Mouse (Mus musculus): ENCODE data around the gene Adarb1. TPM values are rescaled to one million over a fixed set of nuclear protein-coding genes. Genes with fewer than 3 reads are reported as not detected.

The Adarb1 gene
- polyA plus RNA-seq, 1 experiment: 5.5 TPM

DNA sequence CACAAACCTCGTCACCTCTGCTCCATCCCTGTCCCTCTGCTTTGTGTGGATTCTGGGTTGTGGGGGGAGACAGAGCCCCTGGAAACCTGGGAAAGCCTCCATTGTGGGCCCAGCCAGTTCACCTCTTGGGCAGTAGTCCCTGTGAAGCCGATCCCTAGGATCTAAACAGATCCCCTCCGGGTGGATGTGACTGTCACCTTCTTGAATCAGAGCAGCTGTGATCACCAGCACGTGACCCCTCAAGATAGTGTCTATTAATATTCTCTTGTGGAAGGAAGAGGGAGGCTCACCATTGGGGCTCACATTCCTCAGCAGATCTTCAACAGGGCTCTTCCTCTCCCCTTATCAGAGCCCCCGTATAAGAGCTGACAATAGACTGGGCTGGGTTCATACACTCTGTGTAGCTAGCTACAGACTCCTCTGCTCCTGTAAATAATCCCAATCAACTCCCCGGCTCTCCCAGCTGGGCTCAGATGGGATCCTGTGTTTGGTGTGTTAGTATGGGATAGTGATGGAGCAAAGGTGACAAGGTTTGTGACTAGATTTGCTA is 30.7 kb upstream of the Adarb1 start:
- Histone ChIP-seq H3K36me3 (ENCODE audit: control insufficient read depth, insufficient read depth, low read length) (no peaks in the 10 kb centered on the region), H3K4me3 (ENCODE audit: control insufficient read depth, insufficient read depth, low read length) (no peak overlapping the region), H3K4me1 (replicated peaks; ENCODE audit: control insufficient read depth, insufficient read depth, low read length) (no peaks in the 10 kb centered on the region), H3K27ac (ENCODE audit: control insufficient read depth, insufficient read depth, low read length) (no peak overlapping the region), H3K27me3 (ENCODE audit: control insufficient read depth, insufficient read depth, low read length) (no peaks in the 10 kb centered on the region; the same call in 1 of the 2 replicates)
- TF ChIP-seq CTCF (IDR thresholded peaks at IDR 0.05; ENCODE audit: borderline replicate concordance, control insufficient read depth, extremely low read depth, insufficient read depth, low read length, poor library complexity): no peak
- no peak for TF ChIP-seq POLR2A (IDR thresholded peaks at IDR 0.05; ENCODE audit: control insufficient read depth, extremely low read depth, insufficient read depth, low read length, poor library complexity)
- DNase-seq: no peak
- 58% methylated on average over 6 of the region's 6 CpGs for WGBS

DNA sequence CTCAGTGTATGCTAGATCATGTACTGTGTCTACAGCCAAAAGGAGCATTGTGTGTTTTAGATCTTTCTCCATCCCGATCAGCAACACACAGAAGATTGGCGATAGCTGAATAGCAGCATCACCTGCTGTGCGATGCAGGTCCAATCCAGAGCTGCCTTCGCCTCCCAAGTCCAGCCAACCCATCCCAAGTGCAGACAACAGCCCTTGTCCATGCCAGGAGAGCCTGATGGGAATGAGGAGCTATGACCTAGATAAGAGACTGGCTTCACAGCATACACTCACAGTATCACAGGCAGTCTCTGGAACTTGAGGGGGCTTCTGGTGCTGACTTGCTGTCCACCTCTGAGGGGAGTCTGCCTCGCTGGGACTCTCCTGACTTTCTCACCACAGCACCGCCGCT is 30.1 kb upstream of the Adarb1 start:
- Histone ChIP-seq H3K36me3 (ENCODE audit: control insufficient read depth, insufficient read depth, low read length) (no peaks in the 10 kb centered on the region), H3K4me1 (replicated peaks; ENCODE audit: control insufficient read depth, insufficient read depth, low read length) (no peaks in the 10 kb centered on the region), H3K4me3 (ENCODE audit: control insufficient read depth, insufficient read depth, low read length) (no peak overlapping the region), H3K27me3 (ENCODE audit: control insufficient read depth, insufficient read depth, low read length) (no peaks in the 10 kb centered on the region; the same call in 1 of the 2 replicates), H3K27ac (ENCODE audit: control insufficient read depth, insufficient read depth, low read length) (no peak overlapping the region)
- DNase-seq: no peak
- 93% methylated on average over 7 of the region's 7 CpGs for WGBS
- no peak for TF ChIP-seq CTCF (IDR thresholded peaks at IDR 0.05; ENCODE audit: borderline replicate concordance, control insufficient read depth, extremely low read depth, insufficient read depth, low read length, poor library complexity)
- no peak for TF ChIP-seq POLR2A (IDR thresholded peaks at IDR 0.05; ENCODE audit: control insufficient read depth, extremely low read depth, insufficient read depth, low read length, poor library complexity)

DNA sequence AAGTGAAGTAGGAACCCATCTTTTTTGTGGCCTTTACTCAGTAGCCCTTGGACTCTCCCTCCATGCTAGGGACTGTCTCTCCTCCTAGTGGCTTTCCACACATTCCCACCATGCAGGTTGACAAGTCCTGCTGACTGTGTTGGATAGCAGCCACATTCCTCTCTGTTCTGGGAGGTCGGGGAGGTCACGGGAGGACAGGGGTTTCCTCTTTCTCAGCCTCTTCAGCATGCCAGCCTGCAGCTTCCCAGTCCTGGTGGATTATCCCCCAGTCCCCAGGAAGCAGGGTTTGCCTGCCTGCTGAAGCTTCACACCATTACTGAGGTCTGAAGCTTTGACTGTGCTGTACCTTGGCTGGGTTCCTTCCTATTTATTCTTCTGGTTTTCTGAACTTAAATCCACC is 29.7 kb upstream of the Adarb1 start:
- H3K4me3 ChIP-seq (ENCODE audit: control insufficient read depth, insufficient read depth, low read length): no peak overlapping the region
- DNase-seq: no peak
- no peak for TF ChIP-seq CTCF (IDR thresholded peaks at IDR 0.05; ENCODE audit: borderline replicate concordance, control insufficient read depth, extremely low read depth, insufficient read depth, low read length, poor library complexity)
- no peak for TF ChIP-seq POLR2A (IDR thresholded peaks at IDR 0.05; ENCODE audit: control insufficient read depth, extremely low read depth, insufficient read depth, low read length, poor library complexity)
- no peaks in the 10 kb centered on the region; the same call in 1 of the 2 replicates for H3K27me3 ChIP-seq (ENCODE audit: control insufficient read depth, insufficient read depth, low read length)
- H3K36me3 ChIP-seq (ENCODE audit: control insufficient read depth, insufficient read depth, low read length): no peaks in the 10 kb centered on the region
- no peaks in the 10 kb centered on the region for H3K4me1 ChIP-seq (replicated peaks; ENCODE audit: control insufficient read depth, insufficient read depth, low read length)
- no peak overlapping the region for H3K27ac ChIP-seq (ENCODE audit: control insufficient read depth, insufficient read depth, low read length)
- 57% methylated on average over 2 of the region's 2 CpGs for WGBS

DNA sequence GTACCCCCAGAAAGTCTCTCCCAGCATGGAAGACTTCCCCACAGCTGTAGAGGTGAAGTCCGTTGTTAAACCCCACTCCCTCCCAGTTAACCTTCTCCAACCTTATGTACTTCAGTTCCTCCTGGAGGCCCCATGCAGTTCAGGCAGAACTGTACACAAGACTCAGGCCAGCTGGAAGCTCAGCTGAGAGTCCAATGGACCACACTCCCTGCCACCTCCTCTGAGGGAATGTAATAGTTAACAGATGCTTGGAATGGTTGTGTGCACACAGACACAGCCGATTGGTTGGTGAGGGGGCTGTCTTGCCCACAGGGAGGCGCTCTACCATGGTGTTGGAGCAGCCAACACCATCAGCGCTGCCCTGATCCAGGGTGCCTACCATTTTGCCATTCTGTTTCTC is 24.2 kb upstream of the Adarb1 start:
- H3K4me1 ChIP-seq (replicated peaks; ENCODE audit: control insufficient read depth, insufficient read depth, low read length): no peaks in the 10 kb centered on the region
- no peak overlapping the region for H3K27ac ChIP-seq (ENCODE audit: control insufficient read depth, insufficient read depth, low read length)
- H3K36me3 ChIP-seq (ENCODE audit: control insufficient read depth, insufficient read depth, low read length): no peaks in the 10 kb centered on the region
- TF ChIP-seq POLR2A (IDR thresholded peaks at IDR 0.05; ENCODE audit: control insufficient read depth, extremely low read depth, insufficient read depth, low read length, poor library complexity) (no peak), CTCF (IDR thresholded peaks at IDR 0.05; ENCODE audit: borderline replicate concordance, control insufficient read depth, extremely low read depth, insufficient read depth, low read length, poor library complexity) (no peak)
- no peak for DNase-seq
- no peaks in the 10 kb centered on the region for H3K27me3 ChIP-seq (ENCODE audit: control insufficient read depth, insufficient read depth, low read length)
- no peak overlapping the region for H3K4me3 ChIP-seq (ENCODE audit: control insufficient read depth, insufficient read depth, low read length)
- whole genome bisulfite sequencing: 91% methylated on average over 4 of the region's 4 CpGs

DNA sequence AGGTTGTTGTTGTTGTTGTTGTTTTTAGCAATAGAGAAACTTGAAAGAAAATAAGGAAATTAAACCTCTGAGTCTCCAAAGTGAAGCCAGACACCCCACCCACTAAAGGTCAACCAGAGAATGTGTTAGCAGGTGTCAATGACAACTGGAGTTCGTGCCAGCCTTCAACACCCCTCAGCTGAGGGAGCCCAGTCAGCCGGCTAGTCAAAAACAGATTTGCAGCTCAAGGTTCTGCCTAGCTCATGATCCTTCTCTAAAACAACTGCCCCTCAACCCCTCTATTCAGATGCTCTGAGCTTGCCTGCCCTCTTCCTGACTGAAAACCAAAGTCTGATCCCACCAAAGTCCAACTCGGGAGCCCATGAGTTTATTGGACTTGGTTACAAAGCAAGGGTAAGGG is 23.7 kb upstream of the Adarb1 start:
- H3K27ac ChIP-seq (ENCODE audit: control insufficient read depth, insufficient read depth, low read length): no peak overlapping the region
- TF ChIP-seq POLR2A (IDR thresholded peaks at IDR 0.05; ENCODE audit: control insufficient read depth, extremely low read depth, insufficient read depth, low read length, poor library complexity) (no peak), CTCF (IDR thresholded peaks at IDR 0.05; ENCODE audit: borderline replicate concordance, control insufficient read depth, extremely low read depth, insufficient read depth, low read length, poor library complexity) (no peak)
- no peaks in the 10 kb centered on the region for H3K36me3 ChIP-seq (ENCODE audit: control insufficient read depth, insufficient read depth, low read length)
- DNase-seq: no peak
- no peak overlapping the region for H3K4me3 ChIP-seq (ENCODE audit: control insufficient read depth, insufficient read depth, low read length)
- no peaks in the 10 kb centered on the region for H3K27me3 ChIP-seq (ENCODE audit: control insufficient read depth, insufficient read depth, low read length)
- no peaks in the 10 kb centered on the region for H3K4me1 ChIP-seq (replicated peaks; ENCODE audit: control insufficient read depth, insufficient read depth, low read length)
- 91% methylated on average over 3 of the region's 3 CpGs for WGBS

DNA sequence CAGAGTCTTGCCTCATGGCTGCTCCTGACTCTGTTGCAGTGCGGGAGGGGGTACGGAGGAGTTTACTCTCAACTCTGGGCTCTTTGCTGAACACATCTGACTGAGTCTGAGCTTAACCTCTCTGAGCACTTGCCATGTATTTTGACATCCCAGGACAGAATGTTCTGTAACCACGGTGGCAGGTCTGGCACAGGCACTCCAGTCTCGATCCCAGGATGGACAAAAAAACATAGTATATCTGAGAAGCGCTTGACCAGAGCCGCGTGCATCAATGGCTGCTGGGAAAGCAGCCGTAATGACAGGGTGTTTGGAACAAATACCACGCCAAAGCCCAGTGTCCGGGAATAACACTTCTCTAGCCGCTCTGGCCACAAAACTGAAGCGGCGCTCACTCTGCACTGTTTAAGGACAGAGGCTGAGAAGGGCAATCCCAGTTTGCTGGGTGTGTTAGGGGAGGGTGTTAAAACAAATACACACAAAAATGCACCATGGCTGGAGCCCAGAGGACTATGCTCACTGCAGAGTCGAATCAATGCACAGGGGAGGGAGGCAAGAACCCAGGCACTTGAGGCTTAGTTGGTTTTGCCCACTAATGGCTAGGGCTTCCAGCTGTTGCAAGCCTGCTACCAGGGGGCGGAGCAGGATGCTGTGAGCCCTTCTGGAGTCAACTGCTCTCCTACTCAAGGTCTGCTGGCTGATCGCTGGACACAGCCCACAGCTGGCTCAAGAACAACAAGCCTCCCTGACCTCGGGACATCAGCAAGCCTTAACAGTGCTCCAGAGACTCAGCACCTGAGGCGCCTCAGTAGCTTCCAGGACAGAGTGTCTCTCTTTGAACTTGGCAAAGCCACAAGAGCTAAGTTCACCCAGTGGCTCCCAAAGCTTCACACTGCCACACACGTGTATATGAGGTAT is 23.0 kb upstream of the Adarb1 start:
- no peak overlapping the region for H3K4me3 ChIP-seq (ENCODE audit: control insufficient read depth, insufficient read depth, low read length)
- 70% methylated on average over 19 of the region's 19 CpGs for WGBS
- H3K27ac ChIP-seq (ENCODE audit: control insufficient read depth, insufficient read depth, low read length): no peak overlapping the region
- H3K36me3 ChIP-seq (ENCODE audit: control insufficient read depth, insufficient read depth, low read length): no peaks in the 10 kb centered on the region
- TF ChIP-seq CTCF (IDR thresholded peaks at IDR 0.05; ENCODE audit: borderline replicate concordance, control insufficient read depth, extremely low read depth, insufficient read depth, low read length, poor library complexity) (no peak), POLR2A (IDR thresholded peaks at IDR 0.05; ENCODE audit: control insufficient read depth, extremely low read depth, insufficient read depth, low read length, poor library complexity) (no peak)
- no peaks in the 10 kb centered on the region for H3K4me1 ChIP-seq (replicated peaks; ENCODE audit: control insufficient read depth, insufficient read depth, low read length)
- no peak for DNase-seq
- no peaks in the 10 kb centered on the region for H3K27me3 ChIP-seq (ENCODE audit: control insufficient read depth, insufficient read depth, low read length)
